Mouse (Mus musculus): ENCODE measurements around the gene Swsap1.

GRCm38 (mm10) chr9:21989230-21990110, 33.9 kb downstream of the Swsap1 start, which contains the start of gene Rgl3:
- TF ChIP-seq CTCF (IDR thresholded peaks at IDR 0.05; ENCODE audit: low read depth) (no peak), EP300 (optimal IDR thresholded peaks at IDR 0.05) (no peak)
